Mouse (Mus musculus): ENCODE data around the gene Tub.
A peak's percentile ranks its signal among the peaks of the same experiment; 100 is the strongest.

Gene Tub

GRCm38 (mm10) chr7:108985934-108986708, 36.0 kb downstream of the Tub start:
- no peak for DNase-seq (ENCODE audit: low spot score)

- no peak for DNase-seq (ENCODE audit: low spot score)
These were observed 41.1 kb downstream of the Tub start for GRCm38 (mm10) chr7:108991207-108991606.

GRCm38 (mm10) chr7:108993230-108993629, 43.1 kb downstream of the Tub start:
- DNase-seq (ENCODE audit: low spot score), result no peak

GRCm38 (mm10) chr7:108993881-108994291, 43.7 kb downstream of the Tub start:
- no peak for DNase-seq (ENCODE audit: low spot score)

GRCm38 (mm10) chr7:108996156-108996555, 46.0 kb downstream of the Tub start:
- no peak for DNase-seq (ENCODE audit: low spot score)

- peak; percentile 82 for DNase-seq (ENCODE audit: low spot score)
These were observed 50.3 kb downstream of the Tub start for GRCm38 (mm10) chr7:109000315-109000954.

GRCm38 (mm10) chr7:109001971-109002370, 51.8 kb downstream of the Tub start:
- DNase-seq (ENCODE audit: low spot score), result no peak

GRCm38 (mm10) chr7:109003653-109004052, 53.5 kb downstream of the Tub start:
- DNase-seq (ENCODE audit: low spot score), result no peak

GRCm38 (mm10) chr7:109009260-109009659, 59.1 kb downstream of the Tub start:
- no peak for DNase-seq (ENCODE audit: low spot score)

- peak; percentile 70 for DNase-seq (ENCODE audit: low spot score)
These were observed 60.8 kb downstream of the Tub start for GRCm38 (mm10) chr7:109010720-109011595.

- peak; percentile 55 for DNase-seq (ENCODE audit: low spot score)
These were observed 61.5 kb downstream of the Tub start for GRCm38 (mm10) chr7:109011596-109012180.

GRCm38 (mm10) chr7:109012575-109012974, 62.4 kb downstream of the Tub start:
- no peak for DNase-seq (ENCODE audit: low spot score)

GRCm38 (mm10) chr7:109012998-109013625, 63.0 kb downstream of the Tub start:
- DNase-seq (ENCODE audit: low spot score), result peak; percentile 19

GRCm38 (mm10) chr7:109014851-109015250, 64.7 kb downstream of the Tub start:
- no peak for DNase-seq (ENCODE audit: low spot score)

- DNase-seq (ENCODE audit: low spot score), result peak; percentile 53
These were observed 66.3 kb downstream of the Tub start for GRCm38 (mm10) chr7:109016378-109016923.

GRCm38 (mm10) chr7:109019243-109019642, 69.1 kb downstream of the Tub start:
- DNase-seq (ENCODE audit: low spot score), result no peak

GRCm38 (mm10) chr7:109021428-109021827, 71.3 kb downstream of the Tub start:
- peak; percentile 86 for DNase-seq (ENCODE audit: low spot score)

GRCm38 (mm10) chr7:109025743-109026142, 75.6 kb downstream of the Tub start:
- DNase-seq (ENCODE audit: low spot score), result no peak

- DNase-seq (ENCODE audit: low spot score), result no peak
These were observed 76.8 kb downstream of the Tub start for GRCm38 (mm10) chr7:109026976-109027375.

GRCm38 (mm10) chr7:109027721-109028120, 77.6 kb downstream of the Tub start:
- no peak for DNase-seq (ENCODE audit: low spot score)

- peak; percentile 87 for DNase-seq (ENCODE audit: low spot score)
These were observed 78.1 kb downstream of the Tub start for GRCm38 (mm10) chr7:109028204-109028603.

Data from retina, embryonic 14.5 days (tissue).